Mouse (Mus musculus) kidney, postnatal 0 days (tissue): Measurements from ENCODE around the gene Spi1. TPM values are rescaled to one million over a fixed set of nuclear protein-coding genes. Genes with fewer than 3 reads are reported as not detected.

Source experiments
- ATAC-seq: fragments of 200-750 bp; cut with Nextera tagmentation; replicated peaks from 2 replicates; pipeline ENCODE4 v1.8.0; 2017; ENCODE audit warnings: low read depth, moderate number of reproducible peaks, moderate TSS enrichment, moderate library complexity; ENCODE audit not compliant: low FRiP score
- DNase-seq: peaks from one replicate; pipeline ENCODE4 v3.0.0-alpha.2; 2016; ENCODE audit warnings: low spot score
- H3K27ac ChIP-seq: fragments of 300-500 bp; sonication (generic); 2 replicates; pipeline ENCODE4 v1.5.1; 2014; ENCODE audit warnings: mild to moderate bottlenecking
- H3K27me3 ChIP-seq: fragments of 300-500 bp; sonication (generic); 2 replicates; pipeline ENCODE4 v1.6.1; 2014; ENCODE audit warnings: low read length, mixed read lengths; ENCODE audit not compliant: insufficient read depth
- H3K36me3 ChIP-seq: fragments of 300-500 bp; sonication (generic); 2 replicates; pipeline ENCODE4 v1.6.1; 2014; ENCODE audit warnings: low read length, mixed read lengths; ENCODE audit not compliant: insufficient read depth
- H3K4me1 ChIP-seq: fragments of 300-500 bp; sonication (generic); replicated peaks from 2 replicates; pipeline ENCODE4 v1.6.1; 2014; ENCODE audit warnings: antibody characterized with exemption, low read length, mixed read lengths; ENCODE audit not compliant: insufficient read depth
- H3K4me2 ChIP-seq: fragments of 300-500 bp; sonication (generic); 2 replicates; pipeline ENCODE4 v1.6.1; 2014; ENCODE audit warnings: mild to moderate bottlenecking, low read length, moderate library complexity, mixed read lengths
- H3K4me3 ChIP-seq: fragments of 300-500 bp; sonication (generic); replicated peaks from 2 replicates; pipeline ENCODE4 v1.5.1; 2014; ENCODE audit warnings: low read depth, low read length
- H3K9ac ChIP-seq: fragments of 300-500 bp; sonication (generic); 2 replicates; pipeline ENCODE4 v1.6.1; 2014; ENCODE audit warnings: low read depth, low read length
- H3K9me3 ChIP-seq: fragments of 300-500 bp; sonication (generic); replicated peaks from 2 replicates; pipeline ENCODE4 v1.6.1; 2016; ENCODE audit warnings: low read length, inconsistent platforms, mixed read lengths
- CTCF ChIP-seq: IDR thresholded peaks from 2 replicates; pipeline ENCODE4 v1.5.1; 2016; ENCODE audit warnings: antibody characterized with exemption, low read depth, mild to moderate bottlenecking, moderate library complexity
- WGBS: fragments of 180-500 bp; shearing (Covaris S2); extraction: QIAGEN DNeasy Blood & Tissue Kit; methylation state at CpG from one replicate; pipeline ENCODE4 v1.1.7; 2014; 5-methylcytosine and 5-hydroxymethylcytosine counted together
- polyA plus RNA-seq: library from polyadenylated mRNA; unstranded; fragments of >200 nt; fragmentation: Nextera tagmentation; extraction: Ambion mirVana; gene quantifications from 2 replicates; pipeline ENCODE4 v1.2.1, GENCODE M21; 2015

Spi1 gene
- polyA plus RNA-seq, 1 experiment from 2014 or later = 6.0 TPM

GRCm38 (mm10) chr2:91083366-91083940, 1.3 kb downstream of the Spi1 start:
- Histone ChIP-seq H3K4me1 (0 out of 2 replicates have a peak, but pooled peaks cover 3% of the 10 kb centered on the region), H3K9me3 (no peaks in the 10 kb centered on the region), H3K4me3 (no peak overlapping the region), H3K27ac (no peak overlapping the region), H3K9ac (no peak overlapping the region), H3K36me3 (no peaks in the 10 kb centered on the region), H3K27me3 (no peaks in the 10 kb centered on the region), H3K4me2 (no peak overlapping the region)
- no peak; the same call in 1 of the 2 replicates for TF ChIP-seq CTCF
- DNase-seq (no peak), ATAC-seq (no peak)
- WGBS = 67% methylated on average over 1 of the region's 1 CpGs

- H3K9me3 ChIP-seq = no peaks in the 10 kb centered on the region
- no peak for TF ChIP-seq CTCF
- DNase-seq (no peak), ATAC-seq (no peak)
- H3K27ac ChIP-seq = 0 out of 2 replicates have a peak overlapping the region, but pooled peaks have one; percentile 19
- no peaks in the 10 kb centered on the region for H3K36me3 ChIP-seq
- H3K4me3 ChIP-seq = no peak overlapping the region
- H3K9ac ChIP-seq = no peak overlapping the region
- no peaks in the 10 kb centered on the region for H3K27me3 ChIP-seq
- no peak overlapping the region for H3K4me2 ChIP-seq
- no peaks in the 10 kb centered on the region for H3K4me1 ChIP-seq
- WGBS = 71% methylated on average over 15 of the region's 15 CpGs
Measured at GRCm38 (mm10) chr2:91084179-91084820, 2.1 kb downstream of the Spi1 start.

GRCm38 (mm10) chr2:91085494-91086391, 3.6 kb downstream of the Spi1 start:
- H3K27ac ChIP-seq = no peak overlapping the region
- H3K4me2 ChIP-seq = no peak overlapping the region
- H3K9ac ChIP-seq = no peak overlapping the region
- H3K4me3 ChIP-seq = no peak overlapping the region
- no peak for DNase-seq
- no peak for TF ChIP-seq CTCF
- H3K9me3 ChIP-seq = no peaks in the 10 kb centered on the region
- H3K36me3 ChIP-seq = no peaks in the 10 kb centered on the region
- 88% methylated on average over 14 of the region's 14 CpGs for WGBS
- no peak for ATAC-seq
- H3K4me1 ChIP-seq = no peaks in the 10 kb centered on the region
- no peaks in the 10 kb centered on the region for H3K27me3 ChIP-seq

DNA sequence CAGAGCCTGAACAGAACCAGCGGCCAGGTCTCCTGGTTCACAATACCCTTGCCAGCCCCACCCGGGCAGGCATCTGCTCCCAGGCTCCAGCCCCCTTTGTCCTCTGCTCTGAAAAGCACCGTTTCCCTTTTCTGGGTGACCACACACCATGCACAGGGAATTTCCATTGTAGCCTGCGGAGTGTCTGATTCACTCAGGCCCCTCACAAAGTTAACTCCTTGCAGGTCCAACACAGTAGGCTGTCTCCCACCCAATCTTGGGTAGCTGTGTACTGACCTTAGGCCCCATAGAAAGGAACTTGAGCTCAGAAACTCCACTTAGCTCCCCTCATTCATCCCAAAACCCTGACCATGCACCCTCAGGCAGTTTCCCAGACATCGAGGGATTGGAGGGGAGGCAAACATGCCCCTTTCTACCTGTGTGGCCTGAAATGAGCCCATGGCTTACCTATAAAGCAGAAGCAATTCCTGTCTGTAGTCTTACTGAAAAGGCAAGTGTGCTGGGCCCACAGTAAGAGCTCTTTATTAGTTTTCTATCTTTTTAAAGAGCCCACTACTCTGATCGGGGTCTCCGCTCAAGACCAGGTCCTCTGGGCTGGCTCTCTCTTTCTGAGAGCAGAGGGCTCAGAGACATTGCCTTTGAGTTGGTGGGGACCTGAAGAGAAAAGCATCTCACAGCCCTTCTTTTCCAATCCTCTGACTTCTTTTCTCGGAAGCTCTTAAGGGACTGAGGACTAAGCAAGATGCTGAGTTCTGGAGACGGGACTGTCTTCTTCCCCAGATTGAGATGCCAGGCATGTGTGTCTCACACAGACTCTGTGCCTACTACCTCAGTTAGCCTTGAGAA, 4.4 kb downstream of the Spi1 start:
- H3K36me3 ChIP-seq = no peaks in the 10 kb centered on the region
- WGBS = 66% methylated on average over 9 of the region's 9 CpGs
- H3K9ac ChIP-seq = no peak overlapping the region
- no peak for TF ChIP-seq CTCF
- no peak overlapping the region for H3K4me2 ChIP-seq
- H3K9me3 ChIP-seq = no peaks in the 10 kb centered on the region
- ATAC-seq = no peak
- no peaks in the 10 kb centered on the region for H3K4me1 ChIP-seq
- DNase-seq = no peak
- H3K27me3 ChIP-seq = no peaks in the 10 kb centered on the region
- H3K4me3 ChIP-seq = no peak overlapping the region
- no peak overlapping the region for H3K27ac ChIP-seq

DNA sequence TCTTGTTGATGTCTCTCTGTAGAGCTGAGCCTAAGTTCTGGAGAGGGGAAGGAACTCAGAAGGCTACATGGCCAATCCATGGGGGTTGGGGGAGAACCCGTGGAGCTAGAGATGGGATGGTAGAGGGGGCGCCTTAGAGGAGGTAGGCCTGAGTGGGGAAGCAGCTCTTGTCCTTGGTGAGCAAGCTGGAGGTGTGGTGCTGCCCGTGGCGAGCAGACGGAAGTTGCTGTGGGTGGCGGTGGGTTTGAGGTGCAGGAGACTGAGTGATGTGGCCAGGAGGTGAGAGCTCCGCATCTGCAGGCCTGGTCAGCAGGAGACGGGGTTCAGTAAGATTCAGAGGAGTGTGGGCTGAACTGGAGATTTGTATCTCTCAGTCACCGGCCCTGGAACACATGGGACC, 5.3 kb downstream of the Spi1 start:
- no peak overlapping the region for H3K4me2 ChIP-seq
- no peaks in the 10 kb centered on the region for H3K36me3 ChIP-seq
- DNase-seq = no peak
- no peaks in the 10 kb centered on the region for H3K4me1 ChIP-seq
- ATAC-seq = no peak
- no peak overlapping the region for H3K27ac ChIP-seq
- H3K9ac ChIP-seq = no peak overlapping the region
- TF ChIP-seq CTCF = no peak
- H3K4me3 ChIP-seq = no peak overlapping the region
- no peaks in the 10 kb centered on the region for H3K9me3 ChIP-seq
- WGBS = 83% methylated on average over 9 of the region's 9 CpGs
- no peaks in the 10 kb centered on the region for H3K27me3 ChIP-seq

DNA sequence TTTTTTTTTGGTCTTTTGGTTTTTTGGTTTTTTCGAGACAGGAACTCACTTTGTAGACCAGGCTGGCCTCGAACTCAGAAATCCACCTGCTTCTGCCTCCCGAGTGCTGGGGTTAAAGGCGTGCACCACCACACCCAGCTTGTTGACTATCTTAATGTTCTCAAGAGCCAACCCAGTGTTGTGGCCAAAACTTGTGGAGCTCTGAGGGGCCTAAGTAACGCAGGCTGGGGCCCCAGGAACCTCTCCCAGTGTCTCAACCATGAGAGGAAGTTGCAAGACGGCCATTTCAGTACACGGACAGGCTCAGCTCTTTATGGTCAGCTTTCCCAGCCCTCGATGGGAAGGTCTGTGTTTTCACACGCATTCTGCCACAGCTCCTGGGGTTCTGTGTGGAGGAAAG, 6.8 kb downstream of the Spi1 start:
- ATAC-seq (no peak), DNase-seq (no peak)
- Histone ChIP-seq H3K36me3 (no peaks in the 10 kb centered on the region), H3K27me3 (no peaks in the 10 kb centered on the region), H3K4me2 (no peak overlapping the region), H3K27ac (no peak overlapping the region), H3K4me1 (no peaks in the 10 kb centered on the region), H3K4me3 (no peak overlapping the region), H3K9ac (no peak overlapping the region), H3K9me3 (no peaks in the 10 kb centered on the region)
- WGBS = 80% methylated on average over 9 of the region's 9 CpGs
- no peak for TF ChIP-seq CTCF
